Mouse (Mus musculus): ENCODE data around the gene Hmcn2.

The Hmcn2 gene

GRCm38 (mm10) chr2:31314007-31314465 is at the start of gene Hmcn2:
TSS of gene Hmcn2 (plus strand) at chr2:31314415.
- no peak for DNase-seq (ENCODE audit: low spot score in 2 of 2)

GRCm38 (mm10) chr2:31267447-31267846 is 46.8 kb upstream of the Hmcn2 start:
- no peak for DNase-seq (ENCODE audit: low spot score in 2 of 2)

GRCm38 (mm10) chr2:31268631-31269030 is 45.6 kb upstream of the Hmcn2 start:
- DNase-seq (ENCODE audit: low spot score in 2 of 2): no peak

GRCm38 (mm10) chr2:31269188-31269587 is 45.0 kb upstream of the Hmcn2 start:
- no peak for DNase-seq (ENCODE audit: low spot score in 2 of 2)

GRCm38 (mm10) chr2:31269847-31270246 is 44.4 kb upstream of the Hmcn2 start:
- DNase-seq (ENCODE audit: low spot score in 2 of 2): no peak

- no peak for DNase-seq (ENCODE audit: low spot score in 2 of 2)
Measured at GRCm38 (mm10) chr2:31270470-31270869, 43.7 kb upstream of the Hmcn2 start.

- no peak for DNase-seq (ENCODE audit: low spot score in 2 of 2)
Measured at GRCm38 (mm10) chr2:31271071-31271470, 43.1 kb upstream of the Hmcn2 start.

- no peak for DNase-seq (ENCODE audit: low spot score in 2 of 2)
Measured at GRCm38 (mm10) chr2:31274993-31275392, 39.2 kb upstream of the Hmcn2 start.

- no peak for DNase-seq (ENCODE audit: low spot score in 2 of 2)
Measured at GRCm38 (mm10) chr2:31277810-31278209, 36.4 kb upstream of the Hmcn2 start.

GRCm38 (mm10) chr2:31278483-31278882 is 35.7 kb upstream of the Hmcn2 start:
- no peak for DNase-seq (ENCODE audit: low spot score in 2 of 2)

- no peak for DNase-seq (ENCODE audit: low spot score in 2 of 2)
Measured at GRCm38 (mm10) chr2:31281138-31281537, 33.1 kb upstream of the Hmcn2 start.

- DNase-seq (ENCODE audit: low spot score in 2 of 2): no peak
Measured at GRCm38 (mm10) chr2:31282266-31282665, 31.9 kb upstream of the Hmcn2 start.

GRCm38 (mm10) chr2:31282880-31283279 is 31.3 kb upstream of the Hmcn2 start:
- DNase-seq (ENCODE audit: low spot score in 2 of 2): no peak

GRCm38 (mm10) chr2:31284531-31284930 is 29.7 kb upstream of the Hmcn2 start:
- DNase-seq (ENCODE audit: low spot score in 2 of 2): no peak

GRCm38 (mm10) chr2:31291421-31291820 is 22.8 kb upstream of the Hmcn2 start:
- DNase-seq (ENCODE audit: low spot score in 2 of 2): peak; percentile 25 to 28

- DNase-seq (ENCODE audit: low spot score in 2 of 2): peak; percentile 35 to 67
Measured at GRCm38 (mm10) chr2:31294985-31295384, 19.2 kb upstream of the Hmcn2 start.

GRCm38 (mm10) chr2:31296395-31296794 is 17.8 kb upstream of the Hmcn2 start:
- DNase-seq (ENCODE audit: low spot score in 2 of 2): no peak

- peak; percentile 25 to 37 for DNase-seq (ENCODE audit: low spot score in 2 of 2)
Measured at GRCm38 (mm10) chr2:31297602-31298268, 16.5 kb upstream of the Hmcn2 start.

GRCm38 (mm10) chr2:31298814-31299213 is 15.4 kb upstream of the Hmcn2 start:
- no peak for DNase-seq (ENCODE audit: low spot score in 2 of 2)

GRCm38 (mm10) chr2:31299266-31299665 is 14.9 kb upstream of the Hmcn2 start:
- no peak for DNase-seq (ENCODE audit: low spot score in 2 of 2)

- no peak for DNase-seq (ENCODE audit: low spot score in 2 of 2)
Measured at GRCm38 (mm10) chr2:31299996-31300395, 14.2 kb upstream of the Hmcn2 start.

- no peak for DNase-seq (ENCODE audit: low spot score in 2 of 2)
Measured at GRCm38 (mm10) chr2:31303177-31303576, 11.0 kb upstream of the Hmcn2 start.

- DNase-seq (ENCODE audit: low spot score in 2 of 2): no peak
Measured at GRCm38 (mm10) chr2:31304191-31304590, 10.0 kb upstream of the Hmcn2 start.

Measured in urinary bladder, adult 18-20 months (tissue).